9 mouse cellular contexts compared by ENCODE assay signal in the genomic region with DNA sequence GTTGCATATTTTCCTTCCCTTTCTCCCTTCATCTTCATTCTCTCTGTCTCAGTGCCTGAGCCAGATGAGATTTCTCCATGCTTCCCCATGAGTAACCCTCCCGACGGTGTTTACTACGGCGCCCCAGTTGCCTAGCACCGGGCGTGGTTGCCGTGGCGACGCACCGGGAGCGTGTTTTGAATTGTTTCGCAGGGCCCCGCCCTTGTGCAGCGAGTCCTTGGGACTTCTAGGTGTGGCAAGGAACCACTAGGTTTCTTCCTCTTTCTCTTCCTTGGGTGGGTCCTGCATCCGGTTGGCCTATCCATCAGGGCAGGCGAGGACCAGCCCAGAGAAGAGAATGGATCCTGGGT. TPM values are rescaled to one million over a fixed set of nuclear protein-coding genes. Genes with fewer than 3 reads are reported as not detected.
A peak's percentile ranks its signal among the peaks of the same experiment; 100 is the strongest.
DNase-seq lines count a peak whose midpoint lies in the region; ATAC-seq and TF ChIP-seq lines count a peak whose summit lies in the region.
"Had no signal": no experiment of that assay in that cellular context is flagged by ENCODE, and none has a peak within 500 bp of the region (broad histone marks: within the 10 kb centered on the region; RNA-seq: fewer than 3 reads in every experiment).

No protein-coding gene starts in this region.

- H3K27me3 ChIP-seq in Patski: no peaks in the 10 kb centered on the region

- TF ChIP-seq CTCF in Patski (IDR thresholded peaks at IDR 0.05): no peak

- in situ Hi-C loops in Patski (cut with MboI; ENCODE audit: low pct_unique_long_range_greater_than_20kb): no loop called here

- CTCF ChIA-PET in Patski (lab: Charles Lee): no interaction called here

- peak; percentile 44 for DNase-seq in Patski (ENCODE audit: low read depth, low spot score)
- DNase-seq in embryo, embryonic 10 days (ENCODE audit: low spot score): peak; percentile 91
- DNase-seq in gastrocnemius, postnatal 14 days: peak; percentile 82
- peak; percentile 56 for DNase-seq in hindlimb bud, embryonic 11.5 days (ENCODE audit: extremely low spot score, low read depth, low spot score)
- peak; percentile 82 for DNase-seq in left cerebral cortex, adult 18-20 months (ENCODE audit: low spot score in 2 of 2)
- peak; percentile 96 for DNase-seq in lung, postnatal 36 days
- peak; percentile 89 for DNase-seq in retina, postnatal 1 day
- peak; percentile 91 for DNase-seq in urinary bladder, postnatal 25 days (ENCODE audit: low spot score)

- POLR2A ChIA-PET in Patski (lab: Charles Lee): no interaction called here

- intact Hi-C loops in gastrocnemius, postnatal 14 days (cut with DNase I; ENCODE audit: low total_unique reads): loop anchor here (5.0 kb wide), 1 partner anchor 125 kb away; no protein-coding TSS in a partner anchor

- ATAC-seq in Patski: peak; percentile 70

RNA-seq across cellular contexts. Expression of a gene that starts 1.4 kb away (rescaled TPM):
- polyA plus RNA-seq in Patski (2021): 0.05 TPM
- total RNA-seq in gastrocnemius, postnatal 14 days (2021): under 1 TPM in 1 of 2 experiments, not detected in 1; 0.29 TPM
- not detected for total RNA-seq in left cerebral cortex, adult 18-20 months (2021)
- total RNA-seq: neutrophil, adult 5-6 weeks had no signal

RNA-seq across cellular contexts. Expression of a gene that starts 54.9 kb away (rescaled TPM):
- polyA plus RNA-seq in Patski (2021): 5.2 TPM
- 10 to 100 TPM in 1 of 2 experiments, 1 to 10 TPM in 1; 9.7 to 10.3 TPM for total RNA-seq in gastrocnemius, postnatal 14 days (2021)
- 10 to 100 TPM; 52.6 to 57.5 TPM for total RNA-seq in left cerebral cortex, adult 18-20 months (2021)

RNA-seq across cellular contexts. Expression of a gene that starts 54.9 kb away (rescaled TPM):
- polyA plus RNA-seq in Patski (2021): 16.8 TPM
- total RNA-seq in gastrocnemius, postnatal 14 days (2021): 1 to 10 TPM; 2.5 to 3.1 TPM
- total RNA-seq in left cerebral cortex, adult 18-20 months (2021): 100 to 1,000 TPM; 183 to 192 TPM

RNA-seq across cellular contexts. Expression of a gene that starts 57.5 kb away (rescaled TPM):
- not detected for polyA plus RNA-seq in Patski (2021)
- not detected for total RNA-seq in gastrocnemius, postnatal 14 days (2021)
- total RNA-seq in left cerebral cortex, adult 18-20 months (2021): not detected

Comparison
In these comparisons a context has a peak if more than half of its experiments do, and no peak if none do; other contexts are left out.
1. Peak in every context shown above with its lines: DNase-seq and ATAC-seq.
2. DNase-seq: peak in every context shown above with its lines; median percentile 96 in lung, postnatal 36 days; 91 in embryo, embryonic 10 days; 91 in urinary bladder, postnatal 25 days; 89 in retina, postnatal 1 day; 82 in gastrocnemius, postnatal 14 days; 82 in left cerebral cortex, adult 18-20 months; 56 in hindlimb bud, embryonic 11.5 days; 44 in Patski.
3. RNA of a gene that starts 54.9 kb away (total RNA-seq): 52.6 to 57.5 TPM in left cerebral cortex, adult 18-20 months; 9.7 to 10.3 TPM in gastrocnemius, postnatal 14 days; every median in the first group is over 4 times any median in the second.
4. RNA of a gene that starts 54.9 kb away (total RNA-seq): 183 to 192 TPM in left cerebral cortex, adult 18-20 months; 2.5 to 3.1 TPM in gastrocnemius, postnatal 14 days; every median in the first group is over 10 times any median in the second.